Mouse (Mus musculus) E14TG2a.4 (cell line): ENCODE measurements at regions not wholly inside any gene's neighbourhood (a gene's known extent, or its start where the extent isn't known, plus 50 kb on each side); places are given as distances from the start of the nearest gene placed in this dataset.

Experiments used
- CTCF ChIP-seq: conservative IDR thresholded peaks from 2 replicates; pipeline ENCODE4 v1.5.1; 2014; ENCODE audit warnings: low read length
- POU5F1 ChIP-seq: IDR thresholded peaks from 2 replicates; pipeline ENCODE4 v1.6.1; 2014; ENCODE audit warnings: low read length, borderline replicate concordance

- TF ChIP-seq CTCF (no peak), POU5F1 (no peak)
Observed at GRCm38 (mm10) chr4:91096086-91096485, 304.5 kb downstream of the Elavl2 start.
